Mouse (Mus musculus) heart, embryonic 14.5 days (tissue): ENCODE results near the gene Psme3. TPM values are rescaled to one million over a fixed set of nuclear protein-coding genes. Genes with fewer than 3 reads are reported as not detected.

Source experiments
- ATAC-seq: fragments of 200-750 bp; cut with Nextera tagmentation; 2 replicates; pipeline ENCODE4 v1.8.0; 2017; ENCODE audit warnings: low read depth, moderate TSS enrichment; ENCODE audit not compliant: insufficient number of reproducible peaks, insufficient read depth, low FRiP score
- H3K27ac ChIP-seq, 2 experiments: fragments of 200-500 bp in 1 of 2; fragments of 300-500 bp in 1 of 2; sonication (generic) in 1 of 2; replicated peaks in 1 of 2; 2 replicates each; pipeline ENCODE4 v1.5.1; 2012 to 2014; ENCODE audit warnings: low read depth in 2 of 2, low read length in 2 of 2, control low read depth in 1 of 2, mild to moderate bottlenecking in 1 of 2, mixed read lengths in 1 of 2; ENCODE audit not compliant: control insufficient read depth in 1 of 2, insufficient read depth in 1 of 2
- H3K27me3 ChIP-seq: fragments of 300-500 bp; sonication (generic); 2 replicates; pipeline ENCODE4 v1.6.1; 2014; ENCODE audit warnings: mild to moderate bottlenecking, low read length, control low read depth; ENCODE audit not compliant: control insufficient read depth, insufficient read depth
- H3K36me3 ChIP-seq: fragments of 300-500 bp; sonication (generic); 2 replicates; pipeline ENCODE4 v1.6.1; 2014; ENCODE audit warnings: mild to moderate bottlenecking, control low read depth, low read length, mixed read lengths; ENCODE audit not compliant: control insufficient read depth, insufficient read depth
- H3K4me1 ChIP-seq, 2 experiments: fragments of 200-500 bp in 1 of 2; fragments of 300-500 bp in 1 of 2; sonication (generic) in 1 of 2; 2 replicates each; pipeline ENCODE4 v1.6.1; 2012 to 2014; ENCODE audit warnings: low read length in 2 of 2, control low read depth in 1 of 2, mixed read lengths in 1 of 2; ENCODE audit not compliant: control insufficient read depth in 2 of 2, insufficient read depth in 2 of 2
- H3K4me2 ChIP-seq: fragments of 300-500 bp; sonication (generic); 2 replicates; pipeline ENCODE4 v1.6.1; 2014; ENCODE audit warnings: mild to moderate bottlenecking, low read length
- H3K4me3 ChIP-seq, 2 experiments: fragments of 200-500 bp in 1 of 2; fragments of 300-500 bp in 1 of 2; sonication (generic) in 1 of 2; 2 replicates each; pipeline ENCODE4 v1.5.1; 2012 to 2014; ENCODE audit warnings: low read length in 2 of 2, mild to moderate bottlenecking in 2 of 2, control low read depth in 1 of 2, low read depth in 1 of 2, moderate library complexity in 1 of 2; ENCODE audit not compliant: control insufficient read depth in 1 of 2, insufficient read depth in 1 of 2
- H3K9ac ChIP-seq: fragments of 300-500 bp; sonication (generic); 2 replicates; pipeline ENCODE4 v1.6.1; 2014; ENCODE audit warnings: mild to moderate bottlenecking, low read length
- H3K9me3 ChIP-seq: fragments of 300-500 bp; sonication (generic); 2 replicates; pipeline ENCODE4 v1.6.1; 2016; ENCODE audit warnings: low read length, control low read depth; ENCODE audit not compliant: control insufficient read depth
- WGBS: fragments of 180-500 bp; shearing (Covaris S2); extraction: QIAGEN DNeasy Blood & Tissue Kit; methylation state at CpG from one replicate; pipeline ENCODE4 v1.1.7; 2014; 5-methylcytosine and 5-hydroxymethylcytosine counted together
- microRNA-seq: library from miRNA; unstranded; fragments of <30 nt; microRNA quantifications from one replicate; pipeline ENCODE4, GENCODE M21; 2016
- polyA plus RNA-seq: library from polyadenylated mRNA; unstranded; fragments of >200 nt; fragmentation: Nextera tagmentation; extraction: Ambion mirVana; gene quantifications from 2 replicates; pipeline ENCODE4 v1.2.1, GENCODE M21; 2014

Gene Psme3
- polyA plus RNA-seq, 1 experiment from 2014 or later = 66.5 TPM

DNA sequence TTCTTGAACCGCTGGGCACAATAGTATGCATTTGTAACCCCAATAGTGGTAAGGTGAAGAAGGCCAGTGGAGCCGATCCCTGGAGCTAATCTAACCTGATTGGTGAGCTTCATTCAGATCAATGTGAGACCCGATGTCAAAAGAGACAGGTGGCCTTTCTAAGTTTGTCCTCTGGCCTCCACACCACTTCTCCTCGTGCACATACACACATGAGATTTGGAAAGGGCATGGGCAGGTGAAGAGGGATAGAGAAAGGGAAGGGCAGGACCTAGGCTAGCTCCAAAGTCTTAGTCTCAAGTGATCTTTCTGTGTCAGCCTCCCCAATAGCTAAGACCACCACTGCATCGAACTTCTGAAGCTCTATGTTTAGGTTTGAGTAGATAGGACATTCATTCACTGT is 54.1 kb downstream of the Psme3 start:
- ATAC-seq = no peak
- Histone ChIP-seq H3K27me3 (no peaks in the 10 kb centered on the region), H3K9ac (no peak overlapping the region), H3K27ac (no peak overlapping the region), H3K9me3 (no peaks in the 10 kb centered on the region), H3K4me2 (no peak overlapping the region), H3K4me1 (no peaks in the 10 kb centered on the region), H3K36me3 (no peaks in the 10 kb centered on the region), H3K4me3 (no peak overlapping the region)
- WGBS = 64% methylated on average over 5 of the region's 5 CpGs

Small RNA genes within 50 kb of the gene (microRNA-seq; reads per million reads assigned to microRNA genes)
- not detected for gene Gm25593

Other genes starting within 250 kb of the Psme3 start
- gene Naglu, start 246.2 kb upstream of the Psme3 start, polyA plus RNA-seq = 12.5 and 13.0 TPM in 2 replicates
- gene Hsd17b1, start 237.8 kb upstream of the Psme3 start, polyA plus RNA-seq = 0.30 TPM in 1 of 2 replicates, not detected in the other
- 27.4 and 31.4 TPM in 2 replicates for gene Coasy, start 233.6 kb upstream of the Psme3 start, polyA plus RNA-seq
- gene Mlx, start 228.9 kb upstream of the Psme3 start, polyA plus RNA-seq = 32.4 and 35.7 TPM in 2 replicates
- gene Psmc3ip, start 220.8 kb upstream of the Psme3 start, polyA plus RNA-seq = 22.8 and 22.9 TPM in 2 replicates
- 6.7 and 8.0 TPM in 2 replicates for gene Retreg3, start 196.3 kb upstream of the Psme3 start, polyA plus RNA-seq
- gene Tubg1, start 196.3 kb upstream of the Psme3 start, polyA plus RNA-seq = 63.1 and 68.6 TPM in 2 replicates
- gene Tubg2, start 160.3 kb upstream of the Psme3 start, polyA plus RNA-seq = 4.1 and 4.4 TPM in 2 replicates
- 0.69 and 1.1 TPM in 2 replicates for gene Cntnap1, start 145.7 kb upstream of the Psme3 start, polyA plus RNA-seq
- gene Plekhh3, start 144.9 kb upstream of the Psme3 start, polyA plus RNA-seq = 11.3 and 12.8 TPM in 2 replicates
- 0.30 TPM in 1 of 2 replicates, not detected in the other for gene Ccr10, start 140.8 kb upstream of the Psme3 start, polyA plus RNA-seq
- 13.6 and 16.6 TPM in 2 replicates for gene Ezh1, start 89.8 kb upstream of the Psme3 start, polyA plus RNA-seq
- 272 and 281 TPM in 2 replicates for gene Ramp2, start 70.2 kb upstream of the Psme3 start, polyA plus RNA-seq
- 111 and 123 TPM in 2 replicates for gene Vps25, start 62.5 kb upstream of the Psme3 start, polyA plus RNA-seq
- gene Wnk4, start 55.6 kb upstream of the Psme3 start, polyA plus RNA-seq = 5.8 and 9.5 TPM in 2 replicates
- 0.51 and 1.1 TPM in 2 replicates for gene Cntd1, start 37.2 kb upstream of the Psme3 start, polyA plus RNA-seq
- gene Coa3, start 37.1 kb upstream of the Psme3 start, polyA plus RNA-seq = 188 and 203 TPM in 2 replicates
- 134 and 149 TPM in 2 replicates for gene Becn1, start 13.9 kb upstream of the Psme3 start, polyA plus RNA-seq
- 0.55 and 0.84 TPM in 2 replicates for gene Aoc2, start 8.8 kb downstream of the Psme3 start, polyA plus RNA-seq
- gene Aoc3, start 14.4 kb downstream of the Psme3 start, polyA plus RNA-seq = 1.4 and 1.9 TPM in 2 replicates
- not detected in 2 replicates for gene G6pc, start 51.3 kb downstream of the Psme3 start, polyA plus RNA-seq
- 42.2 and 45.4 TPM in 2 replicates for gene Aarsd1, start 101.4 kb downstream of the Psme3 start, polyA plus RNA-seq
- 10.2 and 17.4 TPM in 2 replicates for gene Gm27029, start 108.6 kb downstream of the Psme3 start, polyA plus RNA-seq
- gene Rundc1, start 108.9 kb downstream of the Psme3 start, polyA plus RNA-seq = 10.1 and 10.7 TPM in 2 replicates
- 81.7 and 96.0 TPM in 2 replicates for gene Ptges3l, start 109.1 kb downstream of the Psme3 start, polyA plus RNA-seq
- gene Rpl27, start 126.1 kb downstream of the Psme3 start, polyA plus RNA-seq = 245 and 260 TPM in 2 replicates
- gene Ifi35, start 132.2 kb downstream of the Psme3 start, polyA plus RNA-seq = 17.1 and 17.3 TPM in 2 replicates
- gene Rnd2, start 148.8 kb downstream of the Psme3 start, polyA plus RNA-seq = 5.4 and 9.0 TPM in 2 replicates
- 24.7 and 31.6 TPM in 2 replicates for gene Vat1, start 150.0 kb downstream of the Psme3 start, polyA plus RNA-seq
- gene Brca1, start 235.7 kb downstream of the Psme3 start, polyA plus RNA-seq = 7.5 and 8.3 TPM in 2 replicates
- 62.6 and 70.0 TPM in 2 replicates for gene Nbr1, start 235.9 kb downstream of the Psme3 start, polyA plus RNA-seq